Mouse (Mus musculus): ENCODE results near the gene Sec11a.

DNA sequence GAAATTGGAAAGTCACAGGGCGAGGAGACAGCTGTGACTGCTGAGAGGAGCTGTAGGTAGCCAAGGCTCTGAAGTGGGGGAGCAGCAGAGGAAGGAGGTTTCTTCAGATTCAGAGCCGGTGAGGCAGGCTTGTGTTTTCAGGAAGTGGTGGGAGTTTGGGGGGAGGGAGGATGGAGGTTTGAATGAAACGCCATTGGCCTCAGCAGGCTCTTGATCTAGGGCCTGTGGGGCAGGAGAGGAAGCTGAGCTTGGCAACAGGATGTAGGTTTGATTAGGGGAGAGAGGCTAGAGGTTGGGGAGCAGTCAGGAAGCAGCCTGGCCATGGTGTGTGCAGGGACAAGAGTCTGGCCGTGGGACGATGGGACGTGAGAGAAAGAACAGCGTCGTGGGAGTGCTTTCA is 82.7 kb downstream of the Sec11a start:
- TF ChIP-seq CTCF (IDR thresholded peaks at IDR 0.05; ENCODE audit: control insufficient read depth, insufficient read depth, insufficient read length) (no peak), USF1 (IDR thresholded peaks at IDR 0.05; ENCODE audit: low read depth) (no peak), MAX (IDR thresholded peaks at IDR 0.05) (no peak), MYOG (IDR thresholded peaks at IDR 0.05; ENCODE audit: control insufficient read depth, extremely low read depth, insufficient read length) (no peak), FOSL1 (IDR thresholded peaks at IDR 0.05; ENCODE audit: insufficient read depth, low read length, poor library complexity, severe bottlenecking) (no peak), CEBPB (IDR thresholded peaks at IDR 0.05; ENCODE audit: low read depth) (no peak), MYOD1 (IDR thresholded peaks at IDR 0.05; ENCODE audit: control insufficient read depth, insufficient read length, low read depth) (no peak)

Measured in C2C12 (cell line).